Mouse (Mus musculus): ENCODE results near the gene Fam234b. TPM values are rescaled to one million over a fixed set of nuclear protein-coding genes. Genes with fewer than 3 reads are reported as not detected.
A peak's percentile ranks its signal among the peaks of the same experiment; 100 is the strongest.

Gene Fam234b
- polyA plus RNA-seq, 1 experiment from 2014 or later: 36.3 TPM

- Histone ChIP-seq H3K4me3 (no peak overlapping the region), H3K4me1 (peaks cover 31% of the 10 kb centered on the region), H3K27me3 (replicated peaks) (peaks cover 25% of the 10 kb centered on the region), H3K9me3 (replicated peaks) (no peaks in the 10 kb centered on the region), H3K9ac (no peak overlapping the region), H3K4me2 (no peak overlapping the region), H3K27ac (no peak overlapping the region), H3K36me3 (peaks cover 7% of the 10 kb centered on the region)
- no peak for ATAC-seq
- 37% methylated on average over 8 of the region's 8 CpGs for WGBS (ENCODE audit: insufficient replicate concordance)
Measured at GRCm38 (mm10) chr6:135183961-135184360, 13.8 kb upstream of the Fam234b start.

DNA sequence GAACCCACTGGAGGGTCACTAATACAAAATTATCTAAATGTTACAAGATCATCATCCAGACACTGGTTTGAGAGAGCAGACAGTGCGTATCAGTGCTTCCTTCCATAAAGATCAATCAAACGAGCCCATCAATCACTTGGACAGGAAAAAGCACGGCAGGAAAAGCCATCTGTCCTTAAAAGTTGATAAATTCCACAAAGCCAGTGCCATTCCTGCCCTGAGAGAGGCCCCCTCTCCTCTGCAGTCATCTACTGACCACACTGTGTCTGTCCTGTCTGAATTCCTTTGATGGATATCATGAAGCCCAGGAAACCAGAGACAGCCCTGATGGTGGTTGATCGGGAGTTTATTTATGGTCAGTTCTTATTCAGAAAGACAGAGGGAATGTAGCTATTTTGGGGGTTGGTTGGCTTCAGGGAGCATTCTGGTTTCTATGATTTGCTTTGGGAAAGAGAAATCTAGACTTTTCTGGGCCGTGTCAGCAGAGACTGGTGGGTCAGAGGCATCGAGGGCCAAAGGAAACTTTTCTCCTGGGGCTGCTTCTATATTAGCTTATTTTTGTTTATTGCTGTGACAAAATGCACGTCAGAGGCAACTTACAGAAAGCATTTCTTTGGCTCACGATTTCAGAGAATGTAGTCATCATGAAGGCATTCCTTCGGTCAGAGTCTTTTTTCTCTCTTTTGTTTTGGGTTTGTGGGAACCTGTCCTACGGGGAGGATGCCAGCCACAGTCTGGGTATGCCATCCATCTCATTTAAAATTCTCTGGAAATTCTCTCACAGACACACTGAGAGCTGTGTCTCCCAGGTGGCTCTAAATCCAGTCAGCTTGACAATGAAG, 10.5 kb upstream of the Fam234b start:
- Histone ChIP-seq H3K27ac (no peak overlapping the region), H3K27me3 (replicated peaks) (no peaks in the 10 kb centered on the region), H3K4me2 (no peak overlapping the region), H3K9ac (no peak overlapping the region), H3K36me3 (peaks cover 8% of the 10 kb centered on the region), H3K4me3 (no peak overlapping the region), H3K4me1 (peaks cover 53% of the 10 kb centered on the region), H3K9me3 (replicated peaks) (no peaks in the 10 kb centered on the region)
- no peak for ATAC-seq
- WGBS (ENCODE audit: insufficient replicate concordance): 44% methylated on average over 10 of the region's 10 CpGs

- Histone ChIP-seq H3K9ac (no peak overlapping the region), H3K9me3 (replicated peaks) (no peaks in the 10 kb centered on the region), H3K4me1 (peaks cover 49% of the 10 kb centered on the region), H3K27ac (no peak overlapping the region), H3K36me3 (peaks cover 22% of the 10 kb centered on the region), H3K4me2 (no peak overlapping the region), H3K27me3 (replicated peaks) (no peaks in the 10 kb centered on the region), H3K4me3 (no peak overlapping the region)
- 28% methylated on average over 4 of the region's 4 CpGs for WGBS (ENCODE audit: insufficient replicate concordance)
- no peak for ATAC-seq
Measured at GRCm38 (mm10) chr6:135188629-135189028, 9.1 kb upstream of the Fam234b start.

GRCm38 (mm10) chr6:135190122-135190521, 7.7 kb upstream of the Fam234b start:
- ATAC-seq: no peak
- Histone ChIP-seq H3K4me3 (no peak overlapping the region), H3K4me2 (no peak overlapping the region), H3K36me3 (peaks cover 37% of the 10 kb centered on the region), H3K4me1 (peaks cover 57% of the 10 kb centered on the region), H3K9me3 (replicated peaks) (no peaks in the 10 kb centered on the region), H3K27me3 (replicated peaks) (no peaks in the 10 kb centered on the region), H3K27ac (peak overlapping the region; percentile 16; the same call in 1 of the 2 replicates), H3K9ac (no peak overlapping the region)
- 72% methylated on average over 5 of the region's 6 CpGs for WGBS (ENCODE audit: insufficient replicate concordance)

GRCm38 (mm10) chr6:135191906-135192305, 5.9 kb upstream of the Fam234b start:
- no peak overlapping the region for H3K4me3 ChIP-seq
- no peak for ATAC-seq
- no peaks in the 10 kb centered on the region for H3K9me3 ChIP-seq (replicated peaks)
- WGBS (ENCODE audit: insufficient replicate concordance): 95% methylated on average over 1 of the region's 1 CpGs
- H3K36me3 ChIP-seq: peaks cover 30% of the 10 kb centered on the region
- H3K4me1 ChIP-seq: peaks cover 73% of the 10 kb centered on the region
- H3K27me3 ChIP-seq (replicated peaks): no peaks in the 10 kb centered on the region
- H3K4me2 ChIP-seq: no peak overlapping the region
- no peak overlapping the region for H3K27ac ChIP-seq
- no peak overlapping the region for H3K9ac ChIP-seq

GRCm38 (mm10) chr6:135192993-135193392, 4.8 kb upstream of the Fam234b start:
- no peak overlapping the region for H3K9ac ChIP-seq
- WGBS (ENCODE audit: insufficient replicate concordance): 88% methylated on average over 8 of the region's 8 CpGs
- no peak overlapping the region for H3K4me3 ChIP-seq
- H3K27me3 ChIP-seq (replicated peaks): no peaks in the 10 kb centered on the region
- H3K36me3 ChIP-seq: peaks cover 30% of the 10 kb centered on the region
- H3K4me2 ChIP-seq: no peak overlapping the region
- no peaks in the 10 kb centered on the region for H3K9me3 ChIP-seq (replicated peaks)
- no peak overlapping the region; the same call in 1 of the 2 replicates for H3K27ac ChIP-seq
- peaks cover 70% of the 10 kb centered on the region for H3K4me1 ChIP-seq
- ATAC-seq: no peak

DNA sequence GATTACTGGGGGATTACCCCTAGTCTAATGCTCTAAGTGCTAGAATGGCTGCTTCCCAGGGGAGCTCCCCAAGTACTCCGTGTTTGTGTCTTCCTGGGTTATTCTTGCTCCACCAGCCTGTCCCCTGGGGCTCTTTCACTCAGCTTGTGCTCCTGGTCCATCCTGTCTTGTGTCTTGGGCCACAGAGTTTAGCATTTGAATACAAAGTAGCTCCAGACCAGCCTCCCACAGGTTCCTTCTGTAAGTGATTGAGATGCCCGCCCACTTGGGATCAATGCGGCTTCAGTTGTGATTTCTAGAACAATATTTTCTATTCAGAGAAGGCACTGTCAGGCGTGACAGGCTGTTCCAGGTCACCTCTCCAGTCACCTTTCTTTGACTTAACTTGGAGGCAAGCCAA, 4.0 kb upstream of the Fam234b start:
- no peak for ATAC-seq

GRCm38 (mm10) chr6:135194907-135195306, 2.9 kb upstream of the Fam234b start:
- Histone ChIP-seq H3K4me1 (peaks cover 68% of the 10 kb centered on the region), H3K27me3 (replicated peaks) (no peaks in the 10 kb centered on the region), H3K9me3 (replicated peaks) (no peaks in the 10 kb centered on the region), H3K4me2 (peak overlapping the region; percentile 70), H3K27ac (peak overlapping the region; percentile 99), H3K36me3 (peaks cover 30% of the 10 kb centered on the region), H3K4me3 (peak overlapping the region; percentile 87), H3K9ac (peak overlapping the region; percentile 61; the same call in 1 of the 2 replicates)
- 57% methylated on average over 4 of the region's 4 CpGs for WGBS (ENCODE audit: insufficient replicate concordance)
- ATAC-seq: peak; percentile 30; the same call in 1 of the 2 replicates

More for the DNA sequence above, 4.0 kb upstream of the Fam234b start:
- 73% methylated on average over 4 of the region's 4 CpGs for WGBS (ENCODE audit: insufficient replicate concordance)
- 0 out of 2 replicates have a peak overlapping the region, but pooled peaks have one; percentile 99 for H3K27ac ChIP-seq
- H3K4me1 ChIP-seq: peaks cover 66% of the 10 kb centered on the region
- H3K27me3 ChIP-seq (replicated peaks): no peaks in the 10 kb centered on the region
- peaks cover 30% of the 10 kb centered on the region for H3K36me3 ChIP-seq
- no peak overlapping the region for H3K4me3 ChIP-seq
- no peaks in the 10 kb centered on the region for H3K9me3 ChIP-seq (replicated peaks)
- H3K4me2 ChIP-seq: no peak overlapping the region
- no peak overlapping the region for H3K9ac ChIP-seq

DNA sequence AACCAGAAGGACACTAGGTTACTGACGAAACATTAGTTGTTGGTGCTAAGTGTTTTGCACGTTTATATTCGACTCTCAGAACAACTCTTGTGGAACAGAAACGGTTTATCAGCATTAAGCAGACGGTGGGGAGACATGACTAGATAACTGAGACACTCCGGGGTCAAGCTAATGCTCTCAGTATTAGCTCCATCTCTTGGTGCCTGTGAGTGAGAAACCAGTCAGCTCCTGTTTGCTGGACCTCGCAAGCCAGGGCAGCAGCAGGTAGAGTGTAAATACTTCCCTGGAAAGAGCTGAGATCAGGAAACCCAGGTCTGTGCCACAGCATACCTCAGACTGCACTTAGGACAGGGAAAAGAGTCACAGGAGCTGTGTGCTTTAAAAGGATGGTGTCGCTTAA, 1.1 kb upstream of the Fam234b start:
- Histone ChIP-seq H3K4me1 (peaks cover 66% of the 10 kb centered on the region), H3K4me2 (peak overlapping the region; percentile 70), H3K27ac (peak overlapping the region; percentile 99), H3K9me3 (replicated peaks) (no peaks in the 10 kb centered on the region), H3K4me3 (peak overlapping the region; percentile 87), H3K36me3 (peaks cover 40% of the 10 kb centered on the region), H3K9ac (peak overlapping the region; percentile 96), H3K27me3 (replicated peaks) (no peaks in the 10 kb centered on the region)
- ATAC-seq: peak; percentile 81
- WGBS (ENCODE audit: insufficient replicate concordance): 13% methylated on average over 8 of the region's 8 CpGs

- peak overlapping the region; percentile 87 for H3K4me3 ChIP-seq
- peak overlapping the region; percentile 70 for H3K4me2 ChIP-seq
- H3K9me3 ChIP-seq (replicated peaks): no peaks in the 10 kb centered on the region
- H3K27ac ChIP-seq: peak overlapping the region; percentile 99
- peak overlapping the region; percentile 96 for H3K9ac ChIP-seq
- no peak for ATAC-seq
- WGBS (ENCODE audit: insufficient replicate concordance): 12% methylated on average over 7 of the region's 7 CpGs
- H3K36me3 ChIP-seq: peaks cover 44% of the 10 kb centered on the region
- no peaks in the 10 kb centered on the region for H3K27me3 ChIP-seq (replicated peaks)
- H3K4me1 ChIP-seq: peaks cover 72% of the 10 kb centered on the region
Measured at GRCm38 (mm10) chr6:135197446-135197845, 331 bp upstream of the Fam234b start.

GRCm38 (mm10) chr6:135198726-135199125, 949 bp downstream of the Fam234b start:
- H3K36me3 ChIP-seq: peaks cover 36% of the 10 kb centered on the region
- 28% methylated on average over 6 of the region's 6 CpGs for WGBS (ENCODE audit: insufficient replicate concordance)
- no peaks in the 10 kb centered on the region for H3K9me3 ChIP-seq (replicated peaks)
- H3K27me3 ChIP-seq (replicated peaks): no peaks in the 10 kb centered on the region
- peak overlapping the region; percentile 70 for H3K4me2 ChIP-seq
- no peak for ATAC-seq
- H3K9ac ChIP-seq: peak overlapping the region; percentile 96
- peaks cover 80% of the 10 kb centered on the region for H3K4me1 ChIP-seq
- H3K4me3 ChIP-seq: peak overlapping the region; percentile 87
- H3K27ac ChIP-seq: peak overlapping the region; percentile 99

- peak overlapping the region; percentile 70 for H3K4me2 ChIP-seq
- peak overlapping the region; percentile 99 for H3K27ac ChIP-seq
- no peaks in the 10 kb centered on the region for H3K27me3 ChIP-seq (replicated peaks)
- peaks cover 21% of the 10 kb centered on the region for H3K36me3 ChIP-seq
- peak overlapping the region; percentile 87 for H3K4me3 ChIP-seq
- H3K9ac ChIP-seq: peak overlapping the region; percentile 96
- WGBS (ENCODE audit: insufficient replicate concordance): 79% methylated on average over 16 of the region's 16 CpGs
- no peaks in the 10 kb centered on the region for H3K9me3 ChIP-seq (replicated peaks)
- H3K4me1 ChIP-seq: peaks cover 80% of the 10 kb centered on the region
- ATAC-seq: no peak
Measured at GRCm38 (mm10) chr6:135200122-135200957, 2.6 kb downstream of the Fam234b start.

Data from liver, embryonic 12.5 days (tissue).